Mouse (Mus musculus) embryonic facial prominence, embryonic 12.5 days (tissue): ENCODE data around the gene Gpr61. TPM values are rescaled to one million over a fixed set of nuclear protein-coding genes. Genes with fewer than 3 reads are reported as not detected.

Source experiments
- ATAC-seq: fragments of 200-750 bp; cut with Nextera tagmentation; 2 replicates; pipeline ENCODE4 v1.8.0; 2017; ENCODE audit not compliant: insufficient number of reproducible peaks, insufficient read depth, low FRiP score, low TSS enrichment
- H3K27ac ChIP-seq: fragments of 300-500 bp; sonication (generic); 2 replicates; pipeline ENCODE4 v1.5.1; 2016; ENCODE audit warnings: mild to moderate bottlenecking
- H3K27me3 ChIP-seq: fragments of 300-500 bp; sonication (generic); 2 replicates; pipeline ENCODE4 v1.6.1; 2016; ENCODE audit warnings: mild to moderate bottlenecking, moderate library complexity
- H3K36me3 ChIP-seq: fragments of 300-500 bp; sonication (generic); 2 replicates; pipeline ENCODE4 v1.6.1; 2016; ENCODE audit warnings: mild to moderate bottlenecking
- H3K4me1 ChIP-seq: fragments of 300-500 bp; sonication (generic); 2 replicates; pipeline ENCODE4 v1.6.1; 2016
- H3K4me2 ChIP-seq: fragments of 300-500 bp; sonication (generic); replicated peaks from 2 replicates; pipeline ENCODE4 v1.6.1; 2016; ENCODE audit warnings: mild to moderate bottlenecking, moderate library complexity
- H3K4me3 ChIP-seq: fragments of 300-500 bp; sonication (generic); 2 replicates; pipeline ENCODE4 v1.5.1; 2016; ENCODE audit warnings: mild to moderate bottlenecking
- H3K9ac ChIP-seq: fragments of 300-500 bp; sonication (generic); 2 replicates; pipeline ENCODE4 v1.6.1; 2016; ENCODE audit warnings: mild to moderate bottlenecking, moderate library complexity
- H3K9me3 ChIP-seq: fragments of 300-500 bp; sonication (generic); 2 replicates; pipeline ENCODE4 v1.6.1; 2016; ENCODE audit warnings: mild to moderate bottlenecking, moderate library complexity
- WGBS: fragments of 180-500 bp; shearing (Covaris S2); methylation state at CpG from one replicate; pipeline ENCODE4 v1.1.7; 2016; 5-methylcytosine and 5-hydroxymethylcytosine counted together
- polyA plus RNA-seq: library from polyadenylated mRNA; unstranded; fragments of >200 nt; fragmentation: Nextera tagmentation; extraction: Ambion mirVana; gene quantifications from 2 replicates; pipeline ENCODE4 v1.2.1, GENCODE M21; 2016

The Gpr61 gene
- polyA plus RNA-seq, 1 experiment from 2014 or later = 0.36 TPM

DNA sequence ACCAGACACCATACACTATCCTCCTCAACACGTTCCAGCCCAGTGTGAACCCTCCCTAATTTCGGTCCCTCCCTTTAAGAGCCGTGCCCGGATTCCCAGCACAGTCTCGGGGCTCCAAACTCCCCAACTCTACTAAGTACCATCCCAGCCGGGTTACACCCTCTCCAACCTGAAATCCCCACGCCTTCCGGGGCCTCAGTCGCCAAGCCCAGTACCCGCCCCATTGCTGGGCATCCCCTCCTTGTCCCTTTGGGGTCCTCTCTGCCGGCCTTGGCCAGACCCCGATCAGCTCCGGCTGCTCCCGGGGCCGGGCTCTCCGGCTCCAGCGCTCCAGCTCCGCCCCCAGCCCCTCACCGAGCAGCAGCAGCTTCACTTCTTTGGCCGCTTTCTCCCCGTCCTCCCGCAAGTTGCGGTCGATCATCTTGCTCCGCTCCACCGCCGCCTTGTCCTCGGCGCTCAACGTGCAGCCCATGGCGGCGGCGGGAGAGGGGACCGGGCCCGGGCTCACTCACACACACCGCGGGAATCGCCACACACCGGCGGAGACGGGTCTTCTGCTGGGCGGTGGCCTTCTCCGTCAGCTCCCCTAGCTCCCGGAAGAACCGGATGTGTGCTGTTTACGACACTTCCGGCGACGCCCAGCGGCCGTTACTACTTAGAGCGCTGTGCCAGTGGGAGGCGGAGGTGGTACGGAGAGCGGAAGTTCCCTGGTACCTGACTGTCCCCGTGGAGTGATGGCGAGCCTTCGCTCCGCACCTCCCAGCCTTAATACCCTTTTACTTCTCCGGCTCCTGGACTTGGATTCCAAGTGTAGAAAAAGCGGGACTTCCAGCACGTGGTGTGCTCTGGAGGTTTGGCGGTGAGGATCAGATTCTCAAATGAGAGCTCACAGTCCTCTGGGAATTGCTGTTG lies 8.9 kb downstream of the Gpr61 start, which contains the start of gene Gnai3:
TSS of gene Gnai3 (minus strand) at position 613 of the 912 bp plus-strand sequence.
- H3K9me3 ChIP-seq = no peaks in the 10 kb centered on the region
- peak within 1 kb of the TSS; percentile 91 for H3K27ac ChIP-seq
- H3K9ac ChIP-seq = peak within 1 kb of the TSS; percentile 87
- H3K4me3 ChIP-seq = peak within 1 kb of the TSS; percentile 86
- no peaks in the 10 kb centered on the region for H3K27me3 ChIP-seq
- no peaks in the 10 kb centered on the region for H3K36me3 ChIP-seq
- peak; percentile 93 for ATAC-seq
- under 1% methylated on average over 63 of the region's 63 CpGs for WGBS
- H3K4me2 ChIP-seq = peak within 1 kb of the TSS; percentile 58
- peaks cover 8% of the 10 kb centered on the region for H3K4me1 ChIP-seq

GRCm38 (mm10) chr3:108140786-108141185 lies 13.9 kb downstream of the Gpr61 start:
- Histone ChIP-seq H3K4me2 (no peak overlapping the region), H3K4me3 (no peak overlapping the region), H3K9me3 (no peaks in the 10 kb centered on the region), H3K9ac (no peak overlapping the region), H3K4me1 (peaks cover 4% of the 10 kb centered on the region), H3K27ac (no peak overlapping the region), H3K27me3 (no peaks in the 10 kb centered on the region), H3K36me3 (peaks cover 16% of the 10 kb centered on the region; the same call in 1 of the 2 replicates)
- WGBS = 82% methylated on average over 4 of the region's 4 CpGs
- ATAC-seq = no peak

GRCm38 (mm10) chr3:108139113-108139512 lies 15.6 kb downstream of the Gpr61 start:
- Histone ChIP-seq H3K4me2 (no peak overlapping the region), H3K27me3 (no peaks in the 10 kb centered on the region), H3K9ac (no peak overlapping the region), H3K27ac (no peak overlapping the region), H3K4me3 (no peak overlapping the region), H3K4me1 (no peaks in the 10 kb centered on the region), H3K36me3 (peaks cover 16% of the 10 kb centered on the region; the same call in 1 of the 2 replicates), H3K9me3 (no peaks in the 10 kb centered on the region)
- ATAC-seq = no peak
- 83% methylated on average over 1 of the region's 1 CpGs for WGBS

GRCm38 (mm10) chr3:108134701-108135100 lies 20.0 kb downstream of the Gpr61 start:
- no peak for ATAC-seq
- no peaks in the 10 kb centered on the region; the same call in 1 of the 2 replicates for H3K4me1 ChIP-seq
- 83% methylated on average over 11 of the region's 11 CpGs for WGBS

GRCm38 (mm10) chr3:108132484-108132883 lies 22.2 kb downstream of the Gpr61 start:
- no peak for ATAC-seq
- Histone ChIP-seq H3K4me3 (no peak overlapping the region), H3K9ac (no peak overlapping the region), H3K9me3 (no peaks in the 10 kb centered on the region), H3K27me3 (no peaks in the 10 kb centered on the region), H3K4me1 (peaks cover 11% of the 10 kb centered on the region; the same call in 1 of the 2 replicates), H3K27ac (no peak overlapping the region), H3K36me3 (peaks cover 6% of the 10 kb centered on the region; the same call in 1 of the 2 replicates), H3K4me2 (no peak overlapping the region)
- 73% methylated on average over 1 of the region's 1 CpGs for WGBS

More at GRCm38 (mm10) chr3:108134701-108135100, 20.0 kb downstream of the Gpr61 start:
- H3K27me3 ChIP-seq = no peaks in the 10 kb centered on the region
- H3K36me3 ChIP-seq = peaks cover 8% of the 10 kb centered on the region; the same call in 1 of the 2 replicates
- H3K27ac ChIP-seq = no peak overlapping the region
- no peaks in the 10 kb centered on the region for H3K9me3 ChIP-seq
- no peak overlapping the region for H3K4me2 ChIP-seq
- no peak overlapping the region for H3K4me3 ChIP-seq
- H3K9ac ChIP-seq = no peak overlapping the region

GRCm38 (mm10) chr3:108131821-108132220 lies 22.9 kb downstream of the Gpr61 start:
- 59% methylated on average over 1 of the region's 1 CpGs for WGBS
- H3K4me1 ChIP-seq = peaks cover 11% of the 10 kb centered on the region; the same call in 1 of the 2 replicates
- no peaks in the 10 kb centered on the region for H3K27me3 ChIP-seq
- ATAC-seq = 0 out of 2 replicates have a peak, but pooled peaks have one; percentile 41
- no peak overlapping the region for H3K9ac ChIP-seq
- no peaks in the 10 kb centered on the region for H3K36me3 ChIP-seq
- no peak overlapping the region for H3K27ac ChIP-seq
- no peaks in the 10 kb centered on the region for H3K9me3 ChIP-seq
- no peak overlapping the region for H3K4me2 ChIP-seq
- H3K4me3 ChIP-seq = no peak overlapping the region

- H3K9ac ChIP-seq = no peak overlapping the region
Measured at GRCm38 (mm10) chr3:108131216-108131615, 23.5 kb downstream of the Gpr61 start.

GRCm38 (mm10) chr3:108129804-108130203 lies 24.9 kb downstream of the Gpr61 start:
- H3K9ac ChIP-seq = no peak overlapping the region
- WGBS = 93% methylated on average over 4 of the region's 4 CpGs
- peaks cover 11% of the 10 kb centered on the region; the same call in 1 of the 2 replicates for H3K4me1 ChIP-seq
- H3K9me3 ChIP-seq = no peaks in the 10 kb centered on the region
- H3K27ac ChIP-seq = no peak overlapping the region
- no peak overlapping the region for H3K4me2 ChIP-seq
- no peaks in the 10 kb centered on the region for H3K36me3 ChIP-seq
- no peaks in the 10 kb centered on the region for H3K27me3 ChIP-seq
- no peak overlapping the region for H3K4me3 ChIP-seq
- ATAC-seq = no peak

More at GRCm38 (mm10) chr3:108131216-108131615, 23.5 kb downstream of the Gpr61 start:
- Histone ChIP-seq H3K36me3 (no peaks in the 10 kb centered on the region), H3K4me3 (no peak overlapping the region), H3K27ac (no peak overlapping the region), H3K4me2 (no peak overlapping the region), H3K9me3 (no peaks in the 10 kb centered on the region), H3K27me3 (no peaks in the 10 kb centered on the region), H3K4me1 (peaks cover 11% of the 10 kb centered on the region; the same call in 1 of the 2 replicates)
- ATAC-seq = no peak
- 92% methylated on average over 5 of the region's 5 CpGs for WGBS

GRCm38 (mm10) chr3:108129367-108129766 lies 25.3 kb downstream of the Gpr61 start:
- Histone ChIP-seq H3K36me3 (no peaks in the 10 kb centered on the region), H3K4me2 (no peak overlapping the region), H3K27ac (no peak overlapping the region), H3K4me1 (peaks cover 11% of the 10 kb centered on the region; the same call in 1 of the 2 replicates), H3K4me3 (no peak overlapping the region), H3K27me3 (no peaks in the 10 kb centered on the region), H3K9ac (no peak overlapping the region), H3K9me3 (no peaks in the 10 kb centered on the region)
- 89% methylated on average over 4 of the region's 4 CpGs for WGBS
- no peak for ATAC-seq

- Histone ChIP-seq H3K9ac (no peak overlapping the region), H3K27ac (no peak overlapping the region), H3K27me3 (no peaks in the 10 kb centered on the region), H3K36me3 (no peaks in the 10 kb centered on the region), H3K4me2 (no peak overlapping the region), H3K4me3 (no peak overlapping the region), H3K9me3 (no peaks in the 10 kb centered on the region), H3K4me1 (peaks cover 11% of the 10 kb centered on the region; the same call in 1 of the 2 replicates)
- 68% methylated on average over 5 of the region's 5 CpGs for WGBS
- ATAC-seq = no peak
Measured at GRCm38 (mm10) chr3:108128520-108128919, 26.2 kb downstream of the Gpr61 start.

DNA sequence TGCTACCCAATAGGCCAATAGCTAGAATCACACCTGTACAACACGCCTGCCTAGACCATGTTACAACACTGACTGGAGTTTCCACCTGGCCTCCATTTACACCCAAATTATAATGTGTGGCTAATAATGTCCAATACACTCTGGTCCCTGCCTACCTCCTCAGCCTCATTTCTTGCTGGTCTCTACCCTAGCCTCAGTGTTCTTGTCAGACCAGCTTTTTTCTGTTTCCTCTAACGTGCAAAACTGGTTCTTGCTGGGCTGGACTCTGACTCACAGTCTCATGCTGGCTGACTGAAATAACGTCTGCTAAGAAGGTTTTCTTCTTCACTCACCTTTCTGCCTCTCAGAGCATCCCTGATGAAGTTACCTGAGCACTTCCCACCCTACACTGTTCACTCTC lies 28.4 kb downstream of the Gpr61 start:
- no peak for ATAC-seq
- 84% methylated on average over 3 of the region's 3 CpGs for WGBS
- Histone ChIP-seq H3K4me2 (no peak overlapping the region), H3K27ac (no peak overlapping the region), H3K9me3 (no peaks in the 10 kb centered on the region), H3K36me3 (peaks cover 15% of the 10 kb centered on the region), H3K27me3 (no peaks in the 10 kb centered on the region), H3K4me3 (no peak overlapping the region), H3K4me1 (peaks cover 11% of the 10 kb centered on the region; the same call in 1 of the 2 replicates), H3K9ac (no peak overlapping the region)

- Histone ChIP-seq H3K27ac (no peak overlapping the region), H3K36me3 (peaks cover 29% of the 10 kb centered on the region), H3K27me3 (no peaks in the 10 kb centered on the region), H3K4me2 (no peak overlapping the region), H3K4me3 (no peak overlapping the region), H3K9ac (no peak overlapping the region), H3K9me3 (no peaks in the 10 kb centered on the region), H3K4me1 (peaks cover 8% of the 10 kb centered on the region; the same call in 1 of the 2 replicates)
- WGBS = 30% methylated on average over 1 of the region's 1 CpGs
- no peak for ATAC-seq
Measured at GRCm38 (mm10) chr3:108124131-108124530, 30.6 kb downstream of the Gpr61 start.
